Mouse (Mus musculus) kidney, postnatal 14 days (tissue): ENCODE results near the gene Pxn.

Experiments used
- DNase-seq: peaks from one replicate; pipeline ENCODE4 v3.0.0; 2022; ENCODE audit warnings: mixed read lengths

Pxn gene

DNA sequence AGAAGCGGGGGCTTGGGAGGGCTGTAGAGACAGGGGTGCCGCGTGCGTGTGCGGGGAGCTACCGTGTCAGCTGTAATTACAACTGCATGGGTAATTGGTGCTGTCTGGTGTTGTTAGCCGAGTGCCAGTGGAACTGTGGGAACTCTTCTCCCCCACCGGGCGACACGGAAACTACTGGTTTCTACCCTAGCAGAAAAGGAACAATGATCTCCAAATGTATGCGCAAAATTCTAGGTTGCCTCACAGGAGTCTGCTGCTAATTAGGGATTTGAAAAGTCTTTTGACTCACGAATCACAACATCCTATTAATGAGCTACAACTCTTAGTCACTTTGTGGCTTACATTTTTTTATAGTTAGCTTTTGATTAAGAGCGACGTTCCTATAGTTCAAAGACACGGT lies 79.7 kb downstream of the Pxn start:
- no peak for DNase-seq

DNA sequence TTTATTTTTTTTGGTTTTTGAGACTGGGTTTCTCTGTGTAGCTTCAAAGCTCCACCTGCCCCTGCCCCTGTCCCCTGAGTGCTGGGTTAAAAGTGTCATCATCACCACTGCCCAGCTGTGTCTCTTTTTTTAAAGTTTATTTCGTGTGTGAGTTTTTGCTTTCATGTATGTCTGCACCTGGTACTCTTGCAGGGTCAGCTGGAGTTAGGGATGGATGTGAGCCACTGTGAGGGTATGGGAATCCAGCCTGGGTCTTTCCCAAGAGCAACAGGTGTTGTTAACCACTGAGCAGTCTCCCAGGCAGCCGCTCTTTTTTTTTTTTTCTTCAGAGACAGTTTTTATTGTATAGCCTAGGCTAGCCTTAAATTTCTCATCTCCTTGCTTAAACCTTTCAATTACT lies 80.3 kb downstream of the Pxn start:
- DNase-seq = no peak

DNA sequence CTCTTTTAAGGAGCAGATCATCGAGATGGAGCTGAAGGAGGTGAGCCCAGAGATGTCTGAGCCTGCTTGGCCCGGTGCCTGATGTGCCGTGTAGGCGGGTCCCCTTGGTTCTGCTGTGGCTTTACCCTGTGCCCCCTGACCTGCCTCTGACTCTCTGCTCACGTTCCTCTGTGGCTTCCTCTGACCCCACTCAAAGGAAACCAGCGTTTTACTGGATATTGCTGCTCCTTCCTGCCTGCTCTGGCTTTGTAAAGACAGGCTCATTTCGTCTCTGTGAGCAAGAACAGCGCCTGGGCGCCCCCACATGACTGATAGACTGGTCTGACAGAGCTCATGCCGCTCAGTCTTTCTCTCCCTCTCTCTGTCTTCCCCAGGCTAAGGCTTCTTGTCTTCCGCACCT lies 84.6 kb downstream of the Pxn start:
- DNase-seq = peak; percentile 37

DNA sequence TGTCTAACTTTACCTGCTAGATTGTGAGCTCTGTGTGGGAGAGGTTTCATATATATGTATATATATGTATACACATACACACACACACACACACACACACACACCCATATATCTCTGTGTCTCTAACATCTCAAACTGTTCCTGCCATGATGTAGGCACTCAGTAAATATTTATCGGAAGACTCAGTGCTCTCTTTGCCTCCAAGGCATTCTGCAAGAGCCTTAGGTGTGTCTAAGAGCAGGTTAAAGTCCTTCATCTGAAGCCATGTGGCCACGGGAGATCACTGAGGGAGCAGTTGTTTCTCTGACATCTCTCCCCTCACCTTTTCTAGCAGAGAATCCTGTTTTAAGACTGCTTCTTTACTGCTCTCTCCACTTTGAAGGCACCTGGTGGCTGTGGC lies 85.0 kb downstream of the Pxn start:
- DNase-seq = no peak

DNA sequence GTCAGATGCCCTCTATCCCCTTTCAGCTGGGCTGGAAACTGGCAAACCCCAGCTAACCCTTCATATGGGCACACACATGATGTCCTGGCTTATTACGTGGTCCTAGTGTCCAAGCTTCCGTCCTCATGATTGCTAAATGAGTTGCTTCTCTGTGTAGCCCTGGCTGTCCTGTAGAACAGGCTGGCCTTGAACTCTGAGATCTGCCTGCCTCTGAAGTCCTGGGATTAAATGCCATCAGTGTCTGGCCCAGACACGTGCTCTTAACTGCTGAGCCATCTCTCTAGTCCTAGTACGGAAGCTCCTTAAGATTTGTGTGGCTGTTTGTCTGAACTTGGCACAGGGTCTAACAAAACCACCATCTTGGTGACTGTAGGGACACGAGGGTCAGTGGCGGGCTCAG lies 97.1 kb downstream of the Pxn start:
- no peak for DNase-seq
